Mouse (Mus musculus): ENCODE results near the gene Nxn. TPM values are rescaled to one million over a fixed set of nuclear protein-coding genes. Genes with fewer than 3 reads are reported as not detected.

Nxn gene
- polyA plus RNA-seq, 1 experiment, result 19.1 TPM

GRCm38 (mm10) chr11:76357464-76357863, 41.5 kb downstream of the Nxn start:
- TF ChIP-seq POLR2A (IDR thresholded peaks at IDR 0.05; ENCODE audit: borderline replicate concordance, extremely low read depth, low read depth, low read length), result no peak
- no peak for TF ChIP-seq CTCF (IDR thresholded peaks at IDR 0.05; ENCODE audit: insufficient read depth, low read length)
- no peaks in the 10 kb centered on the region for H3K4me1 ChIP-seq (ENCODE audit: control insufficient read depth, insufficient read depth, low read length)
- WGBS, result 66% methylated on average over 12 of the region's 12 CpGs
- DNase-seq, result no peak
- H3K4me3 ChIP-seq (replicated peaks; ENCODE audit: extremely low read depth, low read depth, low read length), result no peak overlapping the region

- no peak for TF ChIP-seq CTCF (IDR thresholded peaks at IDR 0.05; ENCODE audit: insufficient read depth, low read length)
- TF ChIP-seq POLR2A (IDR thresholded peaks at IDR 0.05; ENCODE audit: borderline replicate concordance, extremely low read depth, low read depth, low read length), result no peak
- DNase-seq, result no peak
- Histone ChIP-seq H3K4me1 (ENCODE audit: control insufficient read depth, insufficient read depth, low read length) (no peaks in the 10 kb centered on the region), H3K4me3 (replicated peaks; ENCODE audit: extremely low read depth, low read depth, low read length) (no peak overlapping the region)
- 88% methylated on average over 11 of the region's 11 CpGs for WGBS
These were observed 42.8 kb downstream of the Nxn start for GRCm38 (mm10) chr11:76356091-76356490.

DNA sequence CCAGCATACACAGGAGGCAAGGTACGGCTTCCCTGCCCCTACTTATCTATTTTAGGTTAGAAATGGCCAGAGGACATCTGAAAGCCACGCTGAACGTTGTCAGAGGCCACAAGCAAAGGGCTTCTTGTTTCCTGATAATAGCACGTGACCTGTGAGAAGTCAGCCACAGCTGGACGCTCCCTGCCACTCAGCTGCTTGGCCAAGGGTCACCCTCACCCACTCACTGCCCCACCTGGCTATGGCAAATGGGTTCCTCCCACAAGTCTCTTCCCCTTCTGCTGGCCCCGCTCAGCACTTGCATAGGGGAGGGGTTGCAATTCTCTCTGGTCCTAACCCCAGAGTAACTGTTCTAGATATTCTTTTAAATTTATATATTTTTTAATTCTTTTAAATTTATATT, 43.5 kb downstream of the Nxn start:
- TF ChIP-seq CTCF (IDR thresholded peaks at IDR 0.05; ENCODE audit: insufficient read depth, low read length) (no peak), POLR2A (IDR thresholded peaks at IDR 0.05; ENCODE audit: borderline replicate concordance, extremely low read depth, low read depth, low read length) (no peak)
- DNase-seq, result no peak
- Histone ChIP-seq H3K4me1 (ENCODE audit: control insufficient read depth, insufficient read depth, low read length) (no peaks in the 10 kb centered on the region), H3K4me3 (replicated peaks; ENCODE audit: extremely low read depth, low read depth, low read length) (no peak overlapping the region)
- WGBS, result 71% methylated on average over 6 of the region's 6 CpGs

GRCm38 (mm10) chr11:76352861-76353558, 45.9 kb downstream of the Nxn start:
- WGBS, result 81% methylated on average over 16 of the region's 16 CpGs
- no peak for TF ChIP-seq CTCF (IDR thresholded peaks at IDR 0.05; ENCODE audit: insufficient read depth, low read length)
- TF ChIP-seq POLR2A (IDR thresholded peaks at IDR 0.05; ENCODE audit: borderline replicate concordance, extremely low read depth, low read depth, low read length), result no peak
- Histone ChIP-seq H3K4me3 (replicated peaks; ENCODE audit: extremely low read depth, low read depth, low read length) (no peak overlapping the region), H3K4me1 (ENCODE audit: control insufficient read depth, insufficient read depth, low read length) (no peaks in the 10 kb centered on the region)
- no peak for DNase-seq

- 29% methylated on average over 3 of the region's 3 CpGs for WGBS
- H3K4me3 ChIP-seq (replicated peaks; ENCODE audit: extremely low read depth, low read depth, low read length), result no peak overlapping the region
- no peaks in the 10 kb centered on the region for H3K4me1 ChIP-seq (ENCODE audit: control insufficient read depth, insufficient read depth, low read length)
- TF ChIP-seq CTCF (IDR thresholded peaks at IDR 0.05; ENCODE audit: insufficient read depth, low read length), result no peak
- no peak for TF ChIP-seq POLR2A (IDR thresholded peaks at IDR 0.05; ENCODE audit: borderline replicate concordance, extremely low read depth, low read depth, low read length)
- DNase-seq, result no peak
These were observed 47.3 kb downstream of the Nxn start for GRCm38 (mm10) chr11:76351624-76352011.

GRCm38 (mm10) chr11:76350931-76351623, 47.9 kb downstream of the Nxn start:
- TF ChIP-seq CTCF (IDR thresholded peaks at IDR 0.05; ENCODE audit: insufficient read depth, low read length), result no peak
- no peak for TF ChIP-seq POLR2A (IDR thresholded peaks at IDR 0.05; ENCODE audit: borderline replicate concordance, extremely low read depth, low read depth, low read length)
- WGBS, result 69% methylated on average over 10 of the region's 10 CpGs
- no peak for DNase-seq
- H3K4me3 ChIP-seq (replicated peaks; ENCODE audit: extremely low read depth, low read depth, low read length), result no peak overlapping the region
- no peaks in the 10 kb centered on the region for H3K4me1 ChIP-seq (ENCODE audit: control insufficient read depth, insufficient read depth, low read length)

GRCm38 (mm10) chr11:76349833-76350232, 49.1 kb downstream of the Nxn start:
- DNase-seq, result no peak
- Histone ChIP-seq H3K4me1 (ENCODE audit: control insufficient read depth, insufficient read depth, low read length) (no peaks in the 10 kb centered on the region), H3K4me3 (replicated peaks; ENCODE audit: extremely low read depth, low read depth, low read length) (no peak overlapping the region)
- 80% methylated on average over 5 of the region's 5 CpGs for WGBS
- TF ChIP-seq POLR2A (IDR thresholded peaks at IDR 0.05; ENCODE audit: borderline replicate concordance, extremely low read depth, low read depth, low read length) (no peak), CTCF (IDR thresholded peaks at IDR 0.05; ENCODE audit: insufficient read depth, low read length) (no peak)

- Histone ChIP-seq H3K4me1 (ENCODE audit: control insufficient read depth, insufficient read depth, low read length) (no peaks in the 10 kb centered on the region), H3K4me3 (replicated peaks; ENCODE audit: extremely low read depth, low read depth, low read length) (no peak overlapping the region)
- TF ChIP-seq CTCF (IDR thresholded peaks at IDR 0.05; ENCODE audit: insufficient read depth, low read length), result no peak
- no peak for TF ChIP-seq POLR2A (IDR thresholded peaks at IDR 0.05; ENCODE audit: borderline replicate concordance, extremely low read depth, low read depth, low read length)
- DNase-seq, result no peak
- WGBS, result 88% methylated on average over 4 of the region's 4 CpGs
These were observed 51.4 kb downstream of the Nxn start for GRCm38 (mm10) chr11:76347589-76347988.

- DNase-seq, result no peak
- 66% methylated on average over 9 of the region's 9 CpGs for WGBS
- TF ChIP-seq CTCF (IDR thresholded peaks at IDR 0.05; ENCODE audit: insufficient read depth, low read length) (no peak), POLR2A (IDR thresholded peaks at IDR 0.05; ENCODE audit: borderline replicate concordance, extremely low read depth, low read depth, low read length) (no peak)
- H3K4me1 ChIP-seq (ENCODE audit: control insufficient read depth, insufficient read depth, low read length), result no peaks in the 10 kb centered on the region
- no peak overlapping the region for H3K4me3 ChIP-seq (replicated peaks; ENCODE audit: extremely low read depth, low read depth, low read length)
These were observed 55.9 kb downstream of the Nxn start for GRCm38 (mm10) chr11:76343031-76343430.

All from lung, adult 2 months (tissue).